Mouse (Mus musculus) MEL (cell line): ENCODE data around the gene Hist2h3b.

Source experiments
- E2F4 ChIP-seq: IDR thresholded peaks from 2 replicates; pipeline ENCODE4 v1.6.1; 2011; ENCODE audit warnings: low read depth, low read length, improper control_type of control experiment, borderline replicate concordance
- EP300 ChIP-seq, 2 experiments: IDR thresholded peaks; 2 replicates each; pipeline ENCODE4 v1.6.1; 2011; ENCODE audit warnings: improper control_type of control experiment in 2 of 2, low read length in 2 of 2, low read depth in 1 of 2, mild to moderate bottlenecking in 1 of 2
- MYB ChIP-seq: IDR thresholded peaks from 2 replicates; pipeline ENCODE4 v1.6.1; 2011; ENCODE audit warnings: mild to moderate bottlenecking, low read depth, low read length, improper control_type of control experiment

DNA sequence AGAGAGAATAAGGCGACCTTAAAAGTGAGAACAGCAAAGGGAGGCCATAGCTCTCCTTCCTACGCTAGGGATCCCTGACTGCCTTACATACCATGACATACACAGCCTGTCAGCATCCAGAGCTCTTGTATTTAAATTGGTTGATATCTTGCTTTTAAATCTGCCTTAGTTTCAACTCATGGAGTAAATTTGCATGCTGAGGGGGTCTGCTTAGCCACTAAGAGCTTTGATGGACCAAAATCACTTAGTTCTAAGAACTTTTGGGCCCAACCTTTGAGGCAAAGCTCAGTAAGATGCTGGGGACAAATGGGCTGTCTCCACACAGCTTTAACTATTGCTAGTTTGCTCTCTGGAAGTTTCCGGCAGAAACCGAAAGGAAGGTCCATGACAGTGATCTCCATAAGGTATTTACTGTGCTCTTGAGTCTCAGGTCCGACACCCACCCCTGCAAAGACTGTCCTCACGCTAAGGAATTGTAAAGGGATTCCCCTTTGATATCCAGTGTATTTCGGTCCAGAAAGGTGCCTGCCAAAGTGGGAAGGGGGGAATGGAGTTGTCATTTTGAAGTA lies 31.0 kb upstream of the Hist2h3b start:
- TF ChIP-seq MYB (no peak), EP300 (IDR thresholded peaks at IDR 0.05; ENCODE audit: low read depth in 1 of 2, low read length in 2 of 2) (no peak), E2F4 (no peak)
